Mouse (Mus musculus): Measurements from ENCODE around the gene Ift81. TPM values are rescaled to one million over a fixed set of nuclear protein-coding genes. Genes with fewer than 3 reads are reported as not detected.

The Ift81 gene
- total RNA-seq, 2 experiments from 2014 or later, result 1.7 to 4.7 TPM

- ATAC-seq (replicated peaks; ENCODE audit: low FRiP score, low TSS enrichment, poor library complexity, severe bottlenecking), result no peak
These were observed 20.9 kb upstream of the Ift81 start for GRCm38 (mm10) chr5:122635228-122635627.

- ATAC-seq (replicated peaks; ENCODE audit: low FRiP score, low TSS enrichment, poor library complexity, severe bottlenecking), result peak; percentile 80
These were observed 12.9 kb upstream of the Ift81 start for GRCm38 (mm10) chr5:122627243-122627642.

- no peak for ATAC-seq (replicated peaks; ENCODE audit: low FRiP score, low TSS enrichment, poor library complexity, severe bottlenecking)
These were observed 11.4 kb upstream of the Ift81 start for GRCm38 (mm10) chr5:122625565-122626252.

- peak; percentile 39; the same call in 1 of the 2 replicates for ATAC-seq (replicated peaks; ENCODE audit: low FRiP score, low TSS enrichment, poor library complexity, severe bottlenecking)
These were observed 10.7 kb upstream of the Ift81 start for GRCm38 (mm10) chr5:122624952-122625479.

- ATAC-seq (replicated peaks; ENCODE audit: low FRiP score, low TSS enrichment, poor library complexity, severe bottlenecking), result no peak
These were observed 9.5 kb upstream of the Ift81 start for GRCm38 (mm10) chr5:122623861-122624260.

- no peak for ATAC-seq (replicated peaks; ENCODE audit: low FRiP score, low TSS enrichment, poor library complexity, severe bottlenecking)
These were observed 8.2 kb upstream of the Ift81 start for GRCm38 (mm10) chr5:122622526-122622925.

GRCm38 (mm10) chr5:122621376-122621886 lies 7.1 kb upstream of the Ift81 start:
- no peak for ATAC-seq (replicated peaks; ENCODE audit: low FRiP score, low TSS enrichment, poor library complexity, severe bottlenecking)

- no peak for ATAC-seq (replicated peaks; ENCODE audit: low FRiP score, low TSS enrichment, poor library complexity, severe bottlenecking)
These were observed 5.5 kb upstream of the Ift81 start for GRCm38 (mm10) chr5:122619686-122620296.

GRCm38 (mm10) chr5:122617718-122618117 lies 3.4 kb upstream of the Ift81 start:
- ATAC-seq (replicated peaks; ENCODE audit: low FRiP score, low TSS enrichment, poor library complexity, severe bottlenecking), result no peak

- no peak for ATAC-seq (replicated peaks; ENCODE audit: low FRiP score, low TSS enrichment, poor library complexity, severe bottlenecking)
These were observed 2.7 kb downstream of the Ift81 start for GRCm38 (mm10) chr5:122611651-122612050.

- no peak for ATAC-seq (replicated peaks; ENCODE audit: low FRiP score, low TSS enrichment, poor library complexity, severe bottlenecking)
These were observed 9.4 kb downstream of the Ift81 start for GRCm38 (mm10) chr5:122604894-122605293.

GRCm38 (mm10) chr5:122602233-122602632 lies 12.1 kb downstream of the Ift81 start:
- ATAC-seq (replicated peaks; ENCODE audit: low FRiP score, low TSS enrichment, poor library complexity, severe bottlenecking), result peak; percentile 90

GRCm38 (mm10) chr5:122595470-122595869 lies 18.8 kb downstream of the Ift81 start:
- no peak for ATAC-seq (replicated peaks; ENCODE audit: low FRiP score, low TSS enrichment, poor library complexity, severe bottlenecking)

GRCm38 (mm10) chr5:122589891-122590290 lies 24.4 kb downstream of the Ift81 start:
- no peak for ATAC-seq (replicated peaks; ENCODE audit: low FRiP score, low TSS enrichment, poor library complexity, severe bottlenecking)

GRCm38 (mm10) chr5:122585546-122585945 lies 28.8 kb downstream of the Ift81 start:
- ATAC-seq (replicated peaks; ENCODE audit: low FRiP score, low TSS enrichment, poor library complexity, severe bottlenecking), result no peak

GRCm38 (mm10) chr5:122584093-122584492 lies 30.2 kb downstream of the Ift81 start:
- ATAC-seq (replicated peaks; ENCODE audit: low FRiP score, low TSS enrichment, poor library complexity, severe bottlenecking), result no peak

GRCm38 (mm10) chr5:122576683-122577329 lies 37.5 kb downstream of the Ift81 start:
- peak; percentile 30; the same call in 1 of the 2 replicates for ATAC-seq (replicated peaks; ENCODE audit: low FRiP score, low TSS enrichment, poor library complexity, severe bottlenecking)

- ATAC-seq (replicated peaks; ENCODE audit: low FRiP score, low TSS enrichment, poor library complexity, severe bottlenecking), result no peak
These were observed 42.3 kb downstream of the Ift81 start for GRCm38 (mm10) chr5:122572001-122572400.

GRCm38 (mm10) chr5:122566626-122567025 lies 47.7 kb downstream of the Ift81 start:
- no peak for ATAC-seq (replicated peaks; ENCODE audit: low FRiP score, low TSS enrichment, poor library complexity, severe bottlenecking)

- no peak for ATAC-seq (replicated peaks; ENCODE audit: low FRiP score, low TSS enrichment, poor library complexity, severe bottlenecking)
These were observed 53.7 kb downstream of the Ift81 start for GRCm38 (mm10) chr5:122560654-122561053.

Measured in megakaryocyte-erythroid progenitor cell, adult 5-6 weeks (primary cell).